Mouse (Mus musculus): ENCODE measurements around the gene Ppcdc. TPM values are rescaled to one million over a fixed set of nuclear protein-coding genes. Genes with fewer than 3 reads are reported as not detected.

Ppcdc gene
- polyA plus RNA-seq, 1 experiment from 2014 or later, result 30.5 TPM

DNA sequence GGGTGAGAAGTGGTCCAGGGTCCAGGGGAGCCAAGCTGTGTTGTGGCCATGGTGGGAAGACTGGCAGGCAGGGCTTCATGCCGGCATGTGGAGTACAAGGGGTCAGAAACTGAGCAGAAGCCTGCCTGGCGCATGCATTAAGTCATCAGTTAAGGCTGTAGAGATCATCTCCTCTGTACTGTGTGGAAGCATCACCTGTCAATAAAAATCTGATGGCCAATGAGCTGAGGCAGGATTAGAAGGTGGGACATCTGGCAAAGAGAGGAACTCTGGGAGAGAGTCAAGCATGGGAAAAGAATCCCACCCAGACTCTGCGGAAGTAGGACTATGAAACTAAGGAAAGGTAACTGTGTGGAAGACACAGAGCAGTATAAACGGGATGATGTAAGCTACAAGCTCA is 13.6 kb upstream of the Ppcdc start:
- Histone ChIP-seq H3K9ac (replicated peaks; ENCODE audit: low read length) (no peak overlapping the region), H3K4me2 (replicated peaks; ENCODE audit: low read depth, low read length) (no peak overlapping the region), H3K27me3 (ENCODE audit: insufficient read depth, low read length) (no peaks in the 10 kb centered on the region), H3K9me3 (ENCODE audit: low read length) (no peaks in the 10 kb centered on the region), H3K27ac (ENCODE audit: low read length) (no peak overlapping the region), H3K4me3 (ENCODE audit: low read length) (no peak overlapping the region), H3K36me3 (ENCODE audit: insufficient read depth, low read length) (peaks cover 3% of the 10 kb centered on the region; the same call in 1 of the 2 replicates), H3K4me1 (ENCODE audit: insufficient read depth, low read length) (no peaks in the 10 kb centered on the region)
- ATAC-seq (ENCODE audit: low FRiP score, low TSS enrichment), result no peak
- 81% methylated on average over 4 of the region's 4 CpGs for WGBS

DNA sequence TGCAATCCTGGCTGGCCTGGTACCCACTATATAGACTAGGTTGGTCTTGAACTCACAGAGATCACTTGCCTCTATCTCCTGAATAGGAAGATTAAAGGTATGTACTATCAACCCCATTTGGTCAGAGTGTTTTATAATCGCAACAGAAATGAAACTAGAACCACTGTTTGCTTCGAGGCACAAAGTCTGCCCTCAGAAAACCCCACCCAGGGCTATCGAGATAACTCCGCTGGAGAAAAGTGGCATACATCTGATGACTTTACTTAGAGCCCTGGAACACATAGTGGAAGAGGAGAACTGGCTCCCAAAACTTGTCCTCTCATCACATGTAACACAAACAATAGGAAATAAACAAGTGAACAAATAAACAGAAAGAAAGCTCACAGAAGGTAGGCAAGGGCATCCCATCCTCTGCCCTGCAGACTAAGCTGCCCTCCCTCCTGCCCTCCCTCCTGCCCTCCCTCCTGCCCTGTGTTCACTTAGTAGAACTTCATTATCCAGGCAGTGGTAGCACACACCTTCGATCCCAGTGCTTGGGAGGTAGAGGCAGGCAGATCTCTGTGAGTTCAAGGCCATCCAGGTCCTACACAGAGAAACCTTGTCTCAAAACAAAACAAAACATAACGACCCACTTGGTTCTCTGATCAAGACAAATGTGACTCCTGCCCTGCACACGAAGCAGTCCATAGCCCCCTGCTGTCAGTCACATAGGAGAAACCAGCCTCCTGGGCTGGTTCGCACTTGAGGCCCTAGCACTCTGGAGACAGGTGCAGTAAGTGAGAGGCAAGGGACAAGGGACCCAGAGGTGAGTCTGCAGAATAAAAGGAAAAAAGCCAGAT is 12.9 kb upstream of the Ppcdc start:
- Histone ChIP-seq H3K4me1 (ENCODE audit: insufficient read depth, low read length) (no peaks in the 10 kb centered on the region), H3K36me3 (ENCODE audit: insufficient read depth, low read length) (peaks cover 3% of the 10 kb centered on the region; the same call in 1 of the 2 replicates), H3K27me3 (ENCODE audit: insufficient read depth, low read length) (no peaks in the 10 kb centered on the region), H3K27ac (ENCODE audit: low read length) (no peak overlapping the region), H3K4me2 (replicated peaks; ENCODE audit: low read depth, low read length) (no peak overlapping the region), H3K4me3 (ENCODE audit: low read length) (no peak overlapping the region), H3K9ac (replicated peaks; ENCODE audit: low read length) (no peak overlapping the region), H3K9me3 (ENCODE audit: low read length) (no peaks in the 10 kb centered on the region)
- 75% methylated on average over 8 of the region's 8 CpGs for WGBS
- no peak for ATAC-seq (ENCODE audit: low FRiP score, low TSS enrichment)

DNA sequence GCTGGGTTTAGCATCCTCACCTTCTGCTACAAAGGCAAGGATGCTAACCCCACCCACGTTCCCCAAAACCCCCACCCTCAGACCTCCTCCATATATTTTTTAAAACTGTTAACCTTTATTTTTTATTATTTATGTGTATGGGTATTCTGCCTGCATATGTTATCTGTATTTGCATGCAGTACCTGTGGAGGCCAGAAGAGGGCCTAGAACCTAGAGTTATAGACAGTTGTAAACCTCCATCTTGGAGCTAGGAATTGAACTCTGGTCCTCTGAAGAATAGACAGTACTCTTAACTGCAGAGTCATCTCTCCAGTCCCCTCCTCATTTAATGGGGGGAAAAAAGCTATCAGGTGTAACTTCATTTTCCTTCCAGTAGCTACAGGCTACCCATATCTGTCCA is 9.8 kb upstream of the Ppcdc start:
- Histone ChIP-seq H3K4me2 (replicated peaks; ENCODE audit: low read depth, low read length) (no peak overlapping the region), H3K4me1 (ENCODE audit: insufficient read depth, low read length) (no peaks in the 10 kb centered on the region), H3K27ac (ENCODE audit: low read length) (no peak overlapping the region), H3K27me3 (ENCODE audit: insufficient read depth, low read length) (no peaks in the 10 kb centered on the region), H3K9me3 (ENCODE audit: low read length) (no peaks in the 10 kb centered on the region), H3K9ac (replicated peaks; ENCODE audit: low read length) (no peak overlapping the region), H3K36me3 (ENCODE audit: insufficient read depth, low read length) (peaks cover 3% of the 10 kb centered on the region; the same call in 1 of the 2 replicates), H3K4me3 (ENCODE audit: low read length) (no peak overlapping the region)
- ATAC-seq (ENCODE audit: low FRiP score, low TSS enrichment), result no peak
- WGBS, result 70% methylated on average over 1 of the region's 1 CpGs

DNA sequence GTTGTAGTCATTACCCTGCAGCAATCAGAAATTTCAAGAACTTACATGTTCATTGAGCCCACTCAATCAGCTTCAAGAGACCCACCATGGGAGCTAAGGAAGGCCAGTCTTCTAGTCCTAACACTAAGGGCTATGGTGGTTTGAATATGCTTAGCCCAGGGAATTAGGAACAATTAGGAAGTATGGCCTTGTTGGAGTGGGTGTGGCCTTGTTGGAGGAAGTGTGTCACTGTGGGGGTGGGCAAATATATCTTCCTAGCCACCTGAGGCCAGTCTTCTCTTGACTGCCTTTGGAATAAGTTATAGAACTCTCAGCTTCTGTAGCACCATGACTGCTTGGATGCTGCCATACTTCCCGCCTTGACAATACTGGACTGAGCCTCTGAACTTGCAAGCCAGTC is 696 bp upstream of the Ppcdc start:
- Histone ChIP-seq H3K36me3 (ENCODE audit: insufficient read depth, low read length) (no peaks in the 10 kb centered on the region), H3K9ac (replicated peaks; ENCODE audit: low read length) (no peak overlapping the region), H3K27ac (ENCODE audit: low read length) (no peak overlapping the region), H3K4me1 (ENCODE audit: insufficient read depth, low read length) (peaks cover 30% of the 10 kb centered on the region), H3K27me3 (ENCODE audit: insufficient read depth, low read length) (no peaks in the 10 kb centered on the region), H3K4me2 (replicated peaks; ENCODE audit: low read depth, low read length) (no peak overlapping the region), H3K4me3 (ENCODE audit: low read length) (no peak overlapping the region), H3K9me3 (ENCODE audit: low read length) (no peaks in the 10 kb centered on the region)
- 88% methylated on average over 1 of the region's 1 CpGs for WGBS
- no peak; the same call in 1 of the 2 replicates for ATAC-seq (ENCODE audit: low FRiP score, low TSS enrichment)

GRCm38 (mm10) chr9:57439083-57439482 is 841 bp downstream of the Ppcdc start:
- no peak for ATAC-seq (ENCODE audit: low FRiP score, low TSS enrichment)
- H3K27ac ChIP-seq (ENCODE audit: low read length), result peak overlapping the region; percentile 67

GRCm38 (mm10) chr9:57437896-57438614 is 1.9 kb downstream of the Ppcdc start:
- H3K27ac ChIP-seq (ENCODE audit: low read length), result peak overlapping the region; percentile 84

More at GRCm38 (mm10) chr9:57439083-57439482, 841 bp downstream of the Ppcdc start:
- Histone ChIP-seq H3K9me3 (ENCODE audit: low read length) (no peaks in the 10 kb centered on the region), H3K9ac (replicated peaks; ENCODE audit: low read length) (peak overlapping the region; percentile 77), H3K36me3 (ENCODE audit: insufficient read depth, low read length) (no peaks in the 10 kb centered on the region), H3K4me2 (replicated peaks; ENCODE audit: low read depth, low read length) (peak overlapping the region; percentile 77), H3K4me3 (ENCODE audit: low read length) (peak overlapping the region; percentile 63), H3K4me1 (ENCODE audit: insufficient read depth, low read length) (peaks cover 31% of the 10 kb centered on the region), H3K27me3 (ENCODE audit: insufficient read depth, low read length) (no peaks in the 10 kb centered on the region)
- WGBS, result 34% methylated on average over 7 of the region's 7 CpGs

GRCm38 (mm10) chr9:57436166-57436565 is 3.8 kb downstream of the Ppcdc start:
- 69% methylated on average over 5 of the region's 5 CpGs for WGBS
- no peak for ATAC-seq (ENCODE audit: low FRiP score, low TSS enrichment)
- Histone ChIP-seq H3K4me1 (ENCODE audit: insufficient read depth, low read length) (peaks cover 54% of the 10 kb centered on the region), H3K9ac (replicated peaks; ENCODE audit: low read length) (no peak overlapping the region), H3K9me3 (ENCODE audit: low read length) (no peaks in the 10 kb centered on the region), H3K27me3 (ENCODE audit: insufficient read depth, low read length) (no peaks in the 10 kb centered on the region), H3K4me2 (replicated peaks; ENCODE audit: low read depth, low read length) (no peak overlapping the region), H3K27ac (ENCODE audit: low read length) (no peak overlapping the region), H3K36me3 (ENCODE audit: insufficient read depth, low read length) (no peaks in the 10 kb centered on the region), H3K4me3 (ENCODE audit: low read length) (no peak overlapping the region)

More at GRCm38 (mm10) chr9:57437896-57438614, 1.9 kb downstream of the Ppcdc start:
- Histone ChIP-seq H3K9me3 (ENCODE audit: low read length) (no peaks in the 10 kb centered on the region), H3K4me1 (ENCODE audit: insufficient read depth, low read length) (peaks cover 40% of the 10 kb centered on the region), H3K4me3 (ENCODE audit: low read length) (no peak overlapping the region), H3K4me2 (replicated peaks; ENCODE audit: low read depth, low read length) (no peak overlapping the region), H3K27me3 (ENCODE audit: insufficient read depth, low read length) (no peaks in the 10 kb centered on the region), H3K9ac (replicated peaks; ENCODE audit: low read length) (peak overlapping the region; percentile 45; the same call in 1 of the 2 replicates), H3K36me3 (ENCODE audit: insufficient read depth, low read length) (no peaks in the 10 kb centered on the region)
- 52% methylated on average over 10 of the region's 10 CpGs for WGBS
- no peak for ATAC-seq (ENCODE audit: low FRiP score, low TSS enrichment)

- Histone ChIP-seq H3K4me1 (ENCODE audit: insufficient read depth, low read length) (peaks cover 61% of the 10 kb centered on the region), H3K9me3 (ENCODE audit: low read length) (no peaks in the 10 kb centered on the region), H3K27ac (ENCODE audit: low read length) (no peak overlapping the region), H3K36me3 (ENCODE audit: insufficient read depth, low read length) (no peaks in the 10 kb centered on the region), H3K27me3 (ENCODE audit: insufficient read depth, low read length) (no peaks in the 10 kb centered on the region), H3K9ac (replicated peaks; ENCODE audit: low read length) (no peak overlapping the region), H3K4me3 (ENCODE audit: low read length) (no peak overlapping the region), H3K4me2 (replicated peaks; ENCODE audit: low read depth, low read length) (no peak overlapping the region)
- no peak for ATAC-seq (ENCODE audit: low FRiP score, low TSS enrichment)
- WGBS, result 88% methylated on average over 11 of the region's 11 CpGs
Observed at GRCm38 (mm10) chr9:57434405-57435165, 5.3 kb downstream of the Ppcdc start.

DNA sequence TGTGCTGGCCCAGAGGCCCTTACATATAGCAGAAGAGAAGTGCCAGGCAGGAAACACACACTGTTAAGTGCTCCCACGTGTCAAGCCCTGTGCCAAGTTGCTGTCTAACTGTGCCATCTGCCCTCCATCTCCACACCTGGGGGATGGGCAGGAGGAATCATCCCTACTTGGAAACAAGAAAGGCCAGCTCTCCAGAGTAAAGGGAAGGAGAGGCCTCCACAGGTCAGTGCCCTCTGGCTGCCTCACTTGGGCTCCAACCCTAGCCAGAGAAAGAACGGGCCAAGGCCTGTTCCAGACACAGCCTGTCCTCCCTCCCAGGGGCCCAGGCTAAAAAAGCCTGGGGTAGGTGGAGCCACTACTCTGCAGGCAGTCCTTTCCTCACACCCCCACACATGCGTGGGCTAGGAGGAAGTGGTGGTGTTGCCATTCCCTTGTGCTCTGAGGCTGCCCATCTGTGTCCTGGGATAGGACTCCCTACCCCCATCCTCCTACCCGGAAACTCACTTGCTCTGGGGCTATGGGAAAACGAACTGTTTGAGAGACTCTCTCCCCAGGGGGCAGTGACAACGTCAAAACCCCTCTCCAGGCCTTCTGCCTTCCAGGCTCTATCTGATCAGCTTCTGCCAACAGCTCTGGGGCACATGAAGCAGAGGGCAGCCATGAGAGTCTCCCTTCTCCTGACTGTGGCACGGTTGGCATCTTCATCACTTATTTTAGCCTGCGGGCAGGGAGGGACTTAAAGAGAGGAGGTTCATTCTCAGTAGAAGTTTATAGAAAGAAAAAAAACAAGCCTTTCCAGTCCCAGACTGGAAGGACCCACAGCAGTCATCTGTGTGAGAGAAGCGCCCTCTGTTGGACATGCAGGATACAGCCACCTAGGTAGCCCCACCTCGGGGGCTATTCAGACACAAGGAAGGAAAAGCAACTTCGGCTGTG is 6.6 kb downstream of the Ppcdc start:
- Histone ChIP-seq H3K36me3 (ENCODE audit: insufficient read depth, low read length) (no peaks in the 10 kb centered on the region), H3K4me3 (ENCODE audit: low read length) (no peak overlapping the region), H3K27me3 (ENCODE audit: insufficient read depth, low read length) (no peaks in the 10 kb centered on the region), H3K9me3 (ENCODE audit: low read length) (no peaks in the 10 kb centered on the region), H3K4me1 (ENCODE audit: insufficient read depth, low read length) (peaks cover 59% of the 10 kb centered on the region), H3K4me2 (replicated peaks; ENCODE audit: low read depth, low read length) (no peak overlapping the region), H3K9ac (replicated peaks; ENCODE audit: low read length) (peak overlapping the region; percentile 37), H3K27ac (ENCODE audit: low read length) (peak overlapping the region; percentile 87)
- 4% methylated on average over 11 of the region's 11 CpGs for WGBS
- ATAC-seq (ENCODE audit: low FRiP score, low TSS enrichment), result peak; percentile 74
